Mouse (Mus musculus) forebrain, embryonic 12.5 days (tissue): ENCODE results near the gene Rps4x. TPM values are rescaled to one million over a fixed set of nuclear protein-coding genes. Genes with fewer than 3 reads are reported as not detected.

Source experiments
- ATAC-seq: fragments of 200-750 bp; cut with Nextera tagmentation; 2 replicates; pipeline ENCODE4 v1.8.0; 2017; ENCODE audit warnings: moderate TSS enrichment; ENCODE audit not compliant: low FRiP score
- H3K27ac ChIP-seq: fragments of 300-500 bp; sonication (generic); 2 replicates; pipeline ENCODE4 v1.5.1; 2016; ENCODE audit warnings: mild to moderate bottlenecking
- H3K27me3 ChIP-seq: fragments of 300-500 bp; sonication (generic); 2 replicates; pipeline ENCODE4 v1.6.1; 2016; ENCODE audit warnings: mild to moderate bottlenecking
- H3K36me3 ChIP-seq: fragments of 300-500 bp; sonication (generic); replicated peaks from 2 replicates; pipeline ENCODE4 v1.6.1; 2016; ENCODE audit warnings: mild to moderate bottlenecking
- H3K4me1 ChIP-seq: fragments of 300-500 bp; sonication (generic); 2 replicates; pipeline ENCODE4 v1.6.1; 2016
- H3K4me2 ChIP-seq: fragments of 300-500 bp; sonication (generic); 2 replicates; pipeline ENCODE4 v1.6.1; 2016; ENCODE audit warnings: mild to moderate bottlenecking, moderate library complexity
- H3K4me3 ChIP-seq: fragments of 300-500 bp; sonication (generic); replicated peaks from 2 replicates; pipeline ENCODE4 v1.5.1; 2016; ENCODE audit warnings: mild to moderate bottlenecking
- H3K9ac ChIP-seq: fragments of 300-500 bp; sonication (generic); 2 replicates; pipeline ENCODE4 v1.6.1; 2016; ENCODE audit warnings: mild to moderate bottlenecking
- H3K9me3 ChIP-seq: fragments of 300-500 bp; sonication (generic); 2 replicates; pipeline ENCODE4 v1.6.1; 2016
- WGBS: fragments of 180-500 bp; shearing (Covaris S2); methylation state at CpG from one replicate; pipeline ENCODE4 v1.1.7; 2016; 5-methylcytosine and 5-hydroxymethylcytosine counted together
- polyA plus RNA-seq: library from polyadenylated mRNA; unstranded; fragments of >200 nt; fragmentation: Nextera tagmentation; extraction: Ambion mirVana; gene quantifications from 2 replicates; pipeline ENCODE4 v1.2.1, GENCODE M21; 2016

The Rps4x gene
- polyA plus RNA-seq, 1 experiment from 2014 or later: 555 TPM

- no peak for ATAC-seq
- 40% methylated on average over 5 of the region's 5 CpGs for WGBS
- no peak overlapping the region for H3K4me3 ChIP-seq
- no peaks in the 10 kb centered on the region; the same call in 1 of the 2 replicates for H3K4me1 ChIP-seq
- H3K36me3 ChIP-seq: no peaks in the 10 kb centered on the region
- H3K4me2 ChIP-seq: no peak overlapping the region
- H3K27ac ChIP-seq: peak overlapping the region; percentile 21; the same call in 1 of the 2 replicates
- H3K27me3 ChIP-seq: 0 out of 2 replicates have a peak, but pooled peaks cover under 1% of the 10 kb centered on the region
- no peaks in the 10 kb centered on the region for H3K9me3 ChIP-seq
- no peak overlapping the region for H3K9ac ChIP-seq
Observed at GRCm38 (mm10) chrX:102166521-102166920, 22.7 kb downstream of the Rps4x start.

DNA sequence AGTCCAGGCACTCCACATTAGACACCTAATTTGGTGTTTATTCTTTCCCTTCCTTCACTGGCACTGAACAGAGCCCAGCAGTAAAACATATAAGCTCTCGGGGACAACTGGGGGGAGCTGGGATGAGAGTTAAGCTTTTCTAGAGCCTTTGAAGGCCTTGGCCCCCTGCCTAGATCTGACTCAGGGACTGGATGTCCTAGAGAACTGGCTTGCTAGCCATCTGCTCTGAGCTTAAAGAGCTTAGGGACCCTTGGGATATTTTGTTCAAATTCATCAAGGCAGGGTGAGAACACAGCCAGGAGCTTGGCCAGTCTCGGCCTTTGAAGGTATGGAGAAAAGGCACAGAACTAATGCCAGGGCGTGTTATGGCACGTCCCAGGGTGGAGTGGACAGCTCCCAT is 25.7 kb downstream of the Rps4x start:
- Histone ChIP-seq H3K4me2 (no peak overlapping the region), H3K9me3 (no peaks in the 10 kb centered on the region), H3K4me1 (no peaks in the 10 kb centered on the region; the same call in 1 of the 2 replicates), H3K4me3 (no peak overlapping the region), H3K36me3 (no peaks in the 10 kb centered on the region), H3K27ac (no peak overlapping the region), H3K9ac (no peak overlapping the region), H3K27me3 (no peaks in the 10 kb centered on the region)
- ATAC-seq: no peak
- 84% methylated on average over 4 of the region's 4 CpGs for WGBS

DNA sequence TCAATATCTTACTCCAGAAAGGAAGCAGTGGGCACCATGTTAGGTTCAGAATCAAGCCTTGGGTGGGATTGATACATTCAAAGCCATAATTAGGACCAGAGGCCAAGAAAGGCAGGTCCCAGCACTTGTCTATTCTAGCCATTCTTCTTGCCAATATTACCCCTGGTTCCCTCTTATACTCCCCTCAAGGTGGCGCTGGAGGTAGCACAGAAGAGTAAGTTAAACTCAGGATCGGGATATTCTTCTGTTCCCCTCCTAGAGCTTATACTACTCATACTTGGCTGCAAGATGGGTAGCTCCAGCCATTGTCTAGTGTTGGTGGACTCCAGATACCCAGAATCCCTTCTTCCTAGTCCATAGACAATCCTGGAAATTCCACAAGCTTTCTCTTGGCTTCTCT is 26.1 kb downstream of the Rps4x start:
- no peak for ATAC-seq
- H3K36me3 ChIP-seq: no peaks in the 10 kb centered on the region
- H3K9ac ChIP-seq: no peak overlapping the region
- WGBS: 37% methylated on average over 2 of the region's 2 CpGs
- no peak overlapping the region for H3K27ac ChIP-seq
- H3K4me3 ChIP-seq: no peak overlapping the region
- no peaks in the 10 kb centered on the region; the same call in 1 of the 2 replicates for H3K4me1 ChIP-seq
- no peaks in the 10 kb centered on the region for H3K27me3 ChIP-seq
- no peaks in the 10 kb centered on the region for H3K9me3 ChIP-seq
- H3K4me2 ChIP-seq: no peak overlapping the region

- 66% methylated on average over 2 of the region's 2 CpGs for WGBS
- no peak for ATAC-seq
- H3K4me2 ChIP-seq: no peak overlapping the region
- H3K4me3 ChIP-seq: no peak overlapping the region
- H3K9ac ChIP-seq: no peak overlapping the region
- no peaks in the 10 kb centered on the region for H3K27me3 ChIP-seq
- H3K36me3 ChIP-seq: no peaks in the 10 kb centered on the region
- H3K9me3 ChIP-seq: no peaks in the 10 kb centered on the region
- H3K4me1 ChIP-seq: 0 out of 2 replicates have a peak, but pooled peaks cover 2% of the 10 kb centered on the region
- H3K27ac ChIP-seq: no peak overlapping the region
Observed at GRCm38 (mm10) chrX:102160528-102160927, 28.7 kb downstream of the Rps4x start.

- H3K27me3 ChIP-seq: no peaks in the 10 kb centered on the region
- H3K9me3 ChIP-seq: no peaks in the 10 kb centered on the region
- H3K4me3 ChIP-seq: no peak overlapping the region
- H3K4me2 ChIP-seq: no peak overlapping the region
- H3K36me3 ChIP-seq: no peaks in the 10 kb centered on the region
- ATAC-seq: no peak
- 46% methylated on average over 2 of the region's 2 CpGs for WGBS
- no peak overlapping the region for H3K9ac ChIP-seq
- H3K4me1 ChIP-seq: 0 out of 2 replicates have a peak, but pooled peaks cover 2% of the 10 kb centered on the region
- H3K27ac ChIP-seq: no peak overlapping the region
Observed at GRCm38 (mm10) chrX:102159778-102160177, 29.4 kb downstream of the Rps4x start.

- Histone ChIP-seq H3K9ac (no peak overlapping the region), H3K4me2 (peak overlapping the region; percentile 36), H3K27me3 (no peaks in the 10 kb centered on the region), H3K9me3 (no peaks in the 10 kb centered on the region), H3K27ac (peak overlapping the region; percentile 69; the same call in 1 of the 2 replicates), H3K36me3 (no peaks in the 10 kb centered on the region), H3K4me1 (0 out of 2 replicates have a peak, but pooled peaks cover 2% of the 10 kb centered on the region), H3K4me3 (peak overlapping the region; percentile 50)
- WGBS: 51% methylated on average over 5 of the region's 5 CpGs
- peak; percentile 48; the same call in 1 of the 2 replicates for ATAC-seq
Observed at GRCm38 (mm10) chrX:102157423-102157791, 31.8 kb downstream of the Rps4x start.

GRCm38 (mm10) chrX:102156618-102157422 is 32.4 kb downstream of the Rps4x start, which contains the start of gene Ercc6l:
TSS of gene Ercc6l (minus strand) at chrX:102157091.
- no peaks in the 10 kb centered on the region for H3K27me3 ChIP-seq
- no peaks in the 10 kb centered on the region for H3K9me3 ChIP-seq
- H3K36me3 ChIP-seq: no peaks in the 10 kb centered on the region
- 0 out of 2 replicates have a peak, but pooled peaks cover 2% of the 10 kb centered on the region for H3K4me1 ChIP-seq
- 21% methylated on average over 41 of the region's 42 CpGs for WGBS
- H3K9ac ChIP-seq: peak within 1 kb of the TSS; percentile 56
- H3K4me2 ChIP-seq: peak within 1 kb of the TSS; percentile 49
- peak; percentile 99 for ATAC-seq
- peak within 1 kb of the TSS; percentile 69; the same call in 1 of the 2 replicates for H3K27ac ChIP-seq
- peak within 1 kb of the TSS; percentile 50 for H3K4me3 ChIP-seq

- no peak overlapping the region for H3K4me3 ChIP-seq
- no peak for ATAC-seq
- H3K9ac ChIP-seq: no peak overlapping the region
- WGBS: 92% methylated on average over 1 of the region's 1 CpGs
- no peaks in the 10 kb centered on the region for H3K4me1 ChIP-seq
- H3K27me3 ChIP-seq: no peaks in the 10 kb centered on the region
- peaks cover 29% of the 10 kb centered on the region for H3K36me3 ChIP-seq
- no peak overlapping the region for H3K4me2 ChIP-seq
- H3K9me3 ChIP-seq: no peaks in the 10 kb centered on the region
- H3K27ac ChIP-seq: no peak overlapping the region
Observed at GRCm38 (mm10) chrX:102141157-102141556, 48.0 kb downstream of the Rps4x start.

Other genes starting within 250 kb of the Rps4x start
- gene Rtl5, start 118.1 kb downstream of the Rps4x start, polyA plus RNA-seq: 9.3 and 10.2 TPM in 2 replicates
- gene Pin4, start 69.9 kb downstream of the Rps4x start, polyA plus RNA-seq: 82.2 and 84.4 TPM in 2 replicates
- gene Ercc6l, start 32.3 kb downstream of the Rps4x start, polyA plus RNA-seq: 17.9 and 18.5 TPM in 2 replicates
- 9.8 and 10.4 TPM in 2 replicates for gene Cited1, start 62.8 kb upstream of the Rps4x start, polyA plus RNA-seq